Mouse (Mus musculus): ENCODE data around the gene Btbd35f29. TPM values are rescaled to one million over a fixed set of nuclear protein-coding genes. Genes with fewer than 3 reads are reported as not detected.
"Not testable (repeated sequence)": the region's sequence is repeated elsewhere in the genome, so short reads cannot be mapped to it uniquely, and the experiment has no call there.

Gene Btbd35f29
- total RNA-seq (2021): not detected in 2 replicates
- long read RNA-seq: 0 reads

DNA sequence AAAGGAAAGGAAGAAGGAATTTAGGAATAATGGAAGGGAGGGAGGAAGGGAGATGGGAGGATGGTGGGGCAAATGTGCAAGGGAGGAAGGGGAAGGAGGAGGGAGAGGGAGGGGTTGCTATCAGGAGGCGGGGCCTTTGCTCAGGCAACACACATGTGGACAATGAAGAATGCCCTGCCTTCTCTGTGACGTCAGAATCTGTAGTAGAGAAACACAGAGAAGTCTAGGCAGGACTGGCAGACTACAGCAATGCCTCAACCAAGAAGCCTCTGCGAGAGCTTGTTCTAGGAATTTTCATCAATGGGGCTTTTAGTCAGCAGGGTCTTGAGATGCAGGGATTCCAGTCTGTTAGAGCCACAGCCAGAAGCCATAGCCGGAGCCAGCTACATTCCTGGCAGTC lies at the start of gene Btbd35f29:
TSS of gene Btbd35f29 (plus strand) at position 301 of the 400 bp plus-strand sequence.
- DNase-seq: not testable (repeated sequence)

DNA sequence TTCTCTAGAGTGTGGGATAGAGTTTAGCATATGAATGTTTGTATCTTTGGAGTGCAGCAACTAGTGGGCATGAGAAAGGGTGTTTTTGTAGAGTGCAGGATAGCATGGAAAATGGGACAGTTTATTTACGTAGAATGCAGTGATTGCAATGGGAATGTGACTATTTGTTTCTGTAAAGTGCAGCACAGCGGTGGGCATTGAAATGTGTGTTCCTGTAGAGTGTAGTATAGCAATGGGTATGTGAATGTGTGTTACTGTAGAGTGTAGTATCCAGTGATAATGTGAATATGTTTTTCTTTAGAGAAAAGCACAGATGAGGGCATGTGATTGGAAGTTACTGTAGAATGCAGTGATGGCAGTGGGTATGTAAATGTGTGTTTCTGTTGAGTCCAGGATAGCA lies 23.9 kb downstream of the Btbd35f29 start:
- DNase-seq: not testable (repeated sequence)

DNA sequence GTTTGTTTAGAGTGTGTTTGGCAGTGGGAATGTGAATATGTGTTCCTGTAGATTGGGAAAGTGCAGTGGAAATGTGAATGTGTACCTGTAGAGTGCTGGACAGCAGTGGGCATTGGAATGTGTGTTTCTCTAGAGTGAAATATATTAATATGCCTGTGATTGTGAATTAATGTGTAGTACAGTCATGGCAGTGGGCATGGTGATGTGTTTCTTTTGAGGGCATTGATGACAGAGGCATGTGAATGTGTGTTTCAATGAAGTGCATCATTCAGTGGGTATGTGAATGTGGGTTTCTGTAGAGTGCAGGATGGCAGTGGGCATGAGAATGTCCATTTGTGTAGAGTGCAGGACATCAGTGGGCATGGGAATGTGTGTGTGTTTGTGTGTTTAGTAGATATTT lies 27.7 kb downstream of the Btbd35f29 start:
- not testable (repeated sequence) for DNase-seq

DNA sequence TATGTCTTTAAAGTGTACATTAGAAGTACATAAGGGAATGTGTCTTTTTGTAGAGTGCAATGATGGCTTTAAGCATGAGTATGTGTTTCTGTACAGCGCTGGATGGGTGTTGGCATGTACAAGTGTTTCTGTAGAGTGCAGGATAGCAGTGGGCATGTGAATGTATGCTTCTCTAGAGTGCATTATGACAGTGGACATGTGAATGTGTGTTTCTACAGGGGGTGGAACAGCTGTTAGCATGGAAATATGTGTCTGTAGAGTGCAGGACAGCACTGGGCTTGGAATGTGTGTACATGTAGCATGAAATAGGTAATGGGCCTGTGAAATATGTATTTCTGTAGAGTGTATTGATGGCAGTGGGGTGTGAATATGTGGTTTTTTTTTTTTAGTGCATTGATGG lies 28.4 kb downstream of the Btbd35f29 start:
- not testable (repeated sequence) for DNase-seq

DNA sequence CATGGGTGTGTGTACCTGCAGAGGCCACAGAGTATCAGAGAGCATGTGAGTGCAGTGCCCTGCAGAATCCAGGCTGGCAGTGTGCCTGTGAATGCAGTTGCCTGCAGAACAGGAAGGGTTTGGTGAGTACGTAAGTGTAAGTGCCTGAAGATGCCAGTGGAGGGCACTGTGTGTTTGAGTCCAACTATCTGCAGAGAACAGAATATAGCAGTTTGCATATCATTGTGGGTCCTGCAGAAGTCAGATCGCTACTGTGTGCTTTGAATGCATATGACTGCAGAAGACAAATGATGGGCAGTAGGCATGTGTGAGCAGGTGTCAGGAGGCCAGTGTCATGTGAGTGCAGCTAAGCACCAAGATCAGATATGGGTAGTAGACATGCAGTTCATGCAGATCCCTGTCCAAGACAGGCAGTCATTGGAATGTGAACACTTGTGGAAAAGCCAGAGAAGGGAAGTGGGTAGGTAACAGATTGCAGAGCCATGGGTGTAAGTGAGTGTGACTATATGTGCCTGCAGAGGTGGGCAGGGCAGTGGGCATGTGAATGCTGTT lies 41.1 kb downstream of the Btbd35f29 start:
- DNase-seq: not testable (repeated sequence)

DNA sequence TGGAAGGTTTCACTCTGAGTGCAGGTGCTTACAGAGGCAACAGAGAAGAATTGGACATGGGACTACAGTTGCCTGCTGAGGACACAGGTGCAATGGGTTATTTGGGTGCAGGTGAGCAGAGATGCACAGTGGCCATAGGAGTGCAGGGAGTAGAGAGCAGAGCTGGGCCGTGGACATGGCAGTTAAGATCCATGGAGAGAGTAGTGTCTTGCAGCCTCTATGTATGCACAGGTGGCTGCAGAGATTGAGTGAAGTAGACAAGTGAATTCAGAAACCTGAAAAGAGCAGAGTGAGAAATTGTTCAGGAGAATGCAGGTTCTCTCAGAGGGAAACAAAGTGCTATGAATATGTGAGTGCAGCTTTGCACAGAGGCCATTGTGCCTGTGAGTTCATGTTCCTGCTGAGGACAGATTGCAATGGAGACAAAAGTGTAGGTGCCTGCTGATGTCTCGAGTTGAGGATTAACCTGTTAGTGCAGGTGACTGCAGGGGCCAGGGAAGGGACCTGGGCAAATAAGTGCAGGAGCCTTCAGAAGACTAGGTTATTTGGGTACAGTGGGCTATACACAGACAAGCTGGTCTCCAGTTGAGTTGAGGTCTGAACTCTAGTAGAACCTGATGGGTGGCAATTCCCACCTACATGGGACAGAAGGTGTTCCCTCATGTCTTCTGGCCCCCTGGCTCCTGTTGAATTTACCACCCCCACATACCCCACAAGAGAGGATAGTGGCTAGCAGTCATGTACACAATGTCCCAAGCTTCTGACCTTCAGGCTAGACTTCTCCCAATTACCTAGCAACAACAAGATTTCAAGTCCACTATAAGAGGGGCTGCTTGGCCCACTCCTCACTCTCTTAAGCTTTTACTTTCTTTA lies 42.2 kb downstream of the Btbd35f29 start:
- not testable (repeated sequence) for DNase-seq

DNA sequence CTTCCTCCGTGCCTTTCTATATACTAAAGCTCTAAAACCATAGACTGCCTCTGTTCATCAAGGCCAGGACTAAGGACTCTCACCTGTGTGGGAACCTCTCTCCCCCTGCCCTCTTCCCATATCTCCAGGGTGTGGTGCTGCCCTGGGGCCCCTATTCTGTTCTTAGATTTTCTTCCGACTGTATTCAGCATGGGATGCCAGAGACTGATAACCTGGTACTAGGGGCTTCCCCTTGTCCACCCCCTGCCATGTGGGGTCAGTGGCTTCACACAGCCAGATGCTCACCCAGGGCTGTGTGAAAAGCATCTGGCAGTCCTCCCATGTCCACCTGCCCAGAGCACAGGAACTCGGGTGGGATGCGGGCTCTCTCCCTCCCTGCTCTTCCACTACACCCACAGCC lies 43.1 kb downstream of the Btbd35f29 start:
- not testable (repeated sequence) for DNase-seq

DNA sequence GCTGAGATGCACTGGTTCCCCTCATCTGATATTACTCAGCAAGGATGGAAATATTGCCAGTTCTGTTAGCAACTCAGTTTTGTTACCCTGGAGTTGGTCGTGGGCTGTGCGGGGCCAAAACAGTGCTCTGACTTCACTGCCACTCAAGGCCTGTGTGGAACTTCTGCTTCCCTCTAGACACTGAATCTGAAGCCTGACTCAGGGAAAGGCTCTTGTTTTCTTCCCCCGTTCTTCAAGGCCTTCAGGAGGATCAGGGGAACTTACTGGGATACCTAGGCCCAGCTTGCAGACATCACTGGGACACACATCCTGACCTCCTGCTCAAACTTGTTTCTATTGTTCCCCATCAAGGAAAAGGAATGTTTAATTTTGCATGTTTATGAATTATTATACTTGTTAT lies 45.2 kb downstream of the Btbd35f29 start:
- DNase-seq: not testable (repeated sequence)

DNA sequence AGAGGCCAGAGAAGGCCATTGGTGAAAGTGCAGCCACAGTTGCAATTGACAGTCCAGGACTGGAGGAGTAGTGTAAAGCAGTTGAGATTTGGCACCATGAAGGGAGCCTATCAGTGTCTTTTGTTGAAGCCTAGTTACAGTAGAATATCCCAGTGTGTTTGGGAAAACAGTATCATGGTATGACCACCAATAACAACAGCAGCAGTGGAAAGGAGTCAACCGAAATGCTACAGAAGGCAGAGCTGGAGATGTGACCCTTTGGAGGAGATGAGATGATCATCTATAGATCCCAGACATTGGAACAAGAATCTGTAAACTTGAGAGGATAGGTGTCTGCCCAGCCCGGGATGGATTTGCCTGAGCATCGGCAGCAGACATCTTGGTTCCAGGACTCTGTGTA lies 47.7 kb downstream of the Btbd35f29 start:
- DNase-seq: not testable (repeated sequence)

Other genes starting within 250 kb of the Btbd35f29 start
- not detected in 2 replicates for gene Spin2f, start 136.2 kb downstream of the Btbd35f29 start, total RNA-seq (2021)
- gene Btbd35f26, start 218.8 kb downstream of the Btbd35f29 start, total RNA-seq (2021): not detected in 2 replicates